Mouse (Mus musculus) midbrain, embryonic 13.5 days (tissue): ENCODE measurements around the gene Gm21970. TPM values are rescaled to one million over a fixed set of nuclear protein-coding genes. Genes with fewer than 3 reads are reported as not detected.
A peak's percentile ranks its signal among the peaks of the same experiment; 100 is the strongest.

ENCODE experiments used
- ATAC-seq: fragments of 200-750 bp; cut with Nextera tagmentation; 2 replicates; pipeline ENCODE4 v1.8.0; 2017; ENCODE audit warnings: mild to moderate bottlenecking, moderate TSS enrichment, moderate library complexity
- H3K27ac ChIP-seq: fragments of 300-500 bp; sonication (generic); 2 replicates; pipeline ENCODE4 v1.5.1; 2015; ENCODE audit warnings: inconsistent platforms, mild to moderate bottlenecking, moderate library complexity
- H3K27me3 ChIP-seq: fragments of 300-500 bp; sonication (generic); 2 replicates; pipeline ENCODE4 v1.6.1; 2015; ENCODE audit warnings: mild to moderate bottlenecking, inconsistent platforms
- H3K36me3 ChIP-seq: fragments of 300-500 bp; sonication (generic); 2 replicates; pipeline ENCODE4 v1.6.1; 2015; ENCODE audit warnings: mild to moderate bottlenecking, inconsistent platforms
- H3K4me1 ChIP-seq: fragments of 300-500 bp; sonication (generic); replicated peaks from 2 replicates; pipeline ENCODE4 v1.6.1; 2015; ENCODE audit warnings: inconsistent platforms
- H3K4me2 ChIP-seq: fragments of 300-500 bp; sonication (generic); replicated peaks from 2 replicates; pipeline ENCODE4 v1.6.1; 2015; ENCODE audit warnings: moderate library complexity, mild to moderate bottlenecking, inconsistent platforms
- H3K4me3 ChIP-seq: fragments of 300-500 bp; sonication (generic); replicated peaks from 2 replicates; pipeline ENCODE4 v1.5.1; 2015; ENCODE audit warnings: mild to moderate bottlenecking, inconsistent platforms
- H3K9ac ChIP-seq: fragments of 300-500 bp; sonication (generic); replicated peaks from 2 replicates; pipeline ENCODE4 v1.6.1; 2015; ENCODE audit warnings: mild to moderate bottlenecking, inconsistent platforms
- H3K9me3 ChIP-seq: fragments of 300-500 bp; sonication (generic); 2 replicates; pipeline ENCODE4 v1.6.1; 2016; ENCODE audit warnings: mild to moderate bottlenecking, inconsistent platforms
- WGBS: fragments of 180-500 bp; shearing (Covaris S2); methylation state at CpG from one replicate; pipeline ENCODE4 v1.1.7; 2015; 5-methylcytosine and 5-hydroxymethylcytosine counted together
- polyA plus RNA-seq: library from polyadenylated mRNA; unstranded; fragments of >200 nt; fragmentation: Nextera tagmentation; extraction: Ambion mirVana; gene quantifications from 2 replicates; pipeline ENCODE4 v1.2.1, GENCODE M21; 2015

Gm21970 gene
- polyA plus RNA-seq, 1 experiment from 2014 or later: not detected

DNA sequence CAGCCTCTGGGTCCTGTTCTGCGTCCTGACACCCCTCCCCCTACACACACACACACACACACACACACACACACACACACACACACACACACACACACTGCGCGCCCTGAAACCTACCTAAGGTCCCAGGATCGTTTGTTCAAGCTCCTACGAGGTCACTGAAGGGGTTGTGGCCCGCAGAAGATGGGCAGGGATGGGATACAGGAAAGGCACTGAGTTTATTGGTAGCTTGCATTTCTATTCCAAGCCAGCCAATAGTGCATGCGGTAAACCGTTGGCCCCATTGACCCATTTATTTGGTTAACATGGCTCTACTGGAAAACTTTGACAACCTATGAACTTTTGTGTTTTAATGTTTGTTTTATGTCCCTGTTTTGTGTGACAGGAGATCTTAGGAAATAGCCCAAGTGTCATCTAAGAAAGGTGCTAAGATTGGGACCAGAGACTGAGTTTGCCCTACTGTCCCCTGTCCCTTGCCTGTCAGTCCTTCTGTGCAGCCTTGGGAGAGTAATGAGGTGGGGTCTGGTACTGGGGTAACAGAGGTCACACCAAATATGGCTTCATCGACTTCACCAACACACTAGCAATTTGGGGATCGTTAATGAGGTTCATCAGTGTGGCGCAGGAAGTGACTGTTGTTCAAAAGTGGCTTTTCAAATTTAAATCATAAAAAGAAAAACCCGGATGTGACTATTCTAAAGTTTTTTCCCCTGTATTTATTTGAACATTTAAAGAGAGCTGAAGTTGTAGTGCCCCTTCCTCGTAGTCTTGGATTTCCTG is 17.9 kb upstream of the Gm21970 start:
- H3K27me3 ChIP-seq: no peaks in the 10 kb centered on the region
- no peak for ATAC-seq
- H3K36me3 ChIP-seq: no peaks in the 10 kb centered on the region
- H3K4me1 ChIP-seq: peaks cover 13% of the 10 kb centered on the region
- 40% methylated on average over 13 of the region's 13 CpGs for WGBS
- H3K9me3 ChIP-seq: no peaks in the 10 kb centered on the region
- peak overlapping the region; percentile 68 for H3K4me2 ChIP-seq
- peak overlapping the region; percentile 93 for H3K27ac ChIP-seq
- peak overlapping the region; percentile 61 for H3K4me3 ChIP-seq
- H3K9ac ChIP-seq: peak overlapping the region; percentile 82

DNA sequence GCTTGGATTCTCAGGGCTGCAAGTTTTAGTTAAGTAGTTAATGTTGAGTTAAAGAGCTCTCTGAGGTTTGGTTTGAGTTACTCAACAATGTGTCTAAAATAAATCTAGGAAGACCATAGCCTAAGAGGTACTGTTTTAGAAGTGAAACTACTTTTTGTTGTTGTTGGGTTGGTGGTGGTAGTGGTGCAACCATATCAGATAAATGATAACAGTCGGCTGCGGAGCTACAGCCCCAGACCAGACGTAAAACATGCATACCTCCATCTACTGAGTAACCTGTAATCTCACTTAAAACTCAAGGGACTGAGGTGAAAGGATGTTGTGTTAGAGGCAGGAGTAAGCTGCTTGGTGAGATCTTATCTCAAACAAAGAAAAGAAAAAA is 17.3 kb upstream of the Gm21970 start:
- H3K9ac ChIP-seq: no peak overlapping the region
- no peaks in the 10 kb centered on the region for H3K9me3 ChIP-seq
- H3K4me1 ChIP-seq: peaks cover 17% of the 10 kb centered on the region
- 94% methylated on average over 3 of the region's 3 CpGs for WGBS
- no peak for ATAC-seq
- H3K4me3 ChIP-seq: 0 out of 2 replicates have a peak overlapping the region, but pooled peaks have one; percentile 61
- peak overlapping the region; percentile 68 for H3K4me2 ChIP-seq
- no peak overlapping the region for H3K27ac ChIP-seq
- no peaks in the 10 kb centered on the region for H3K36me3 ChIP-seq
- no peaks in the 10 kb centered on the region for H3K27me3 ChIP-seq

GRCm38 (mm10) chr16:91376701-91377100 is 14.8 kb upstream of the Gm21970 start:
- whole genome bisulfite sequencing: 91% methylated on average over 10 of the region's 10 CpGs
- H3K36me3 ChIP-seq: no peaks in the 10 kb centered on the region
- H3K27me3 ChIP-seq: no peaks in the 10 kb centered on the region
- no peak overlapping the region for H3K27ac ChIP-seq
- H3K4me3 ChIP-seq: no peak overlapping the region
- no peak for ATAC-seq
- no peaks in the 10 kb centered on the region for H3K9me3 ChIP-seq
- peaks cover 19% of the 10 kb centered on the region for H3K4me1 ChIP-seq
- no peak overlapping the region for H3K4me2 ChIP-seq
- H3K9ac ChIP-seq: no peak overlapping the region

- 65% methylated on average over 17 of the region's 17 CpGs for whole genome bisulfite sequencing
These were observed 13.0 kb upstream of the Gm21970 start for GRCm38 (mm10) chr16:91378431-91378986.

DNA sequence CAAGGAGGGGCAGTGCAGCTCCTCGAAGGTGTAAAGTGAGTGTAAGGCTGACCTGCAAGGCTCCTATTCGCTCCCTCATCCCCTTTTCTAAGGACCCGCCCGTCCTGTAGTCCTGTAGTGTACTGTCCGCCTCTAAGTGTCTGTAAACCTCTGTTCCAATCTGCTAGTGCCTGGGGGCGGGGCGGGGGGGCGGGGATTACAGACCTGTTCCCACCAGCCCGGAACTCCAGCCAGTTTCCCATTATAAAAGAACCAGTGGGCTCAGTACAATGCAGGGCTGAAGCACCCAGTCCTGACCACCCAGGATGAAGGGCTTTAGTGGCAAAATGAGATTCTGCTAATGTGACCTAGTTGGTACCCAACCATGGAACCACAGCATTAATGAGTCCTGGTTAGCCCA is 12.5 kb upstream of the Gm21970 start:
- Histone ChIP-seq H3K9ac (no peak overlapping the region), H3K27me3 (no peaks in the 10 kb centered on the region), H3K4me3 (no peak overlapping the region), H3K36me3 (0 out of 2 replicates have a peak, but pooled peaks cover 3% of the 10 kb centered on the region), H3K9me3 (no peaks in the 10 kb centered on the region), H3K4me1 (peaks cover 8% of the 10 kb centered on the region), H3K4me2 (no peak overlapping the region), H3K27ac (peak overlapping the region; percentile 42; the same call in 1 of the 2 replicates)
- peak; percentile 55 for ATAC-seq
- 25% methylated on average over 9 of the region's 9 CpGs for WGBS

More at GRCm38 (mm10) chr16:91378431-91378986, 13.0 kb upstream of the Gm21970 start:
- Histone ChIP-seq H3K36me3 (no peaks in the 10 kb centered on the region), H3K27me3 (no peaks in the 10 kb centered on the region), H3K4me2 (no peak overlapping the region), H3K4me3 (no peak overlapping the region), H3K27ac (peak overlapping the region; percentile 42; the same call in 1 of the 2 replicates), H3K9ac (no peak overlapping the region), H3K4me1 (peaks cover 13% of the 10 kb centered on the region), H3K9me3 (no peaks in the 10 kb centered on the region)
- ATAC-seq: no peak

GRCm38 (mm10) chr16:91379412-91379811 is 12.1 kb upstream of the Gm21970 start:
- WGBS: 54% methylated on average over 3 of the region's 3 CpGs
- Histone ChIP-seq H3K9me3 (no peaks in the 10 kb centered on the region), H3K27ac (0 out of 2 replicates have a peak overlapping the region, but pooled peaks have one; percentile 42), H3K36me3 (0 out of 2 replicates have a peak, but pooled peaks cover 3% of the 10 kb centered on the region), H3K27me3 (no peaks in the 10 kb centered on the region), H3K4me2 (no peak overlapping the region), H3K9ac (no peak overlapping the region), H3K4me3 (no peak overlapping the region), H3K4me1 (peaks cover 6% of the 10 kb centered on the region)
- peak; percentile 43; the same call in 1 of the 2 replicates for ATAC-seq

GRCm38 (mm10) chr16:91380151-91380550 is 11.4 kb upstream of the Gm21970 start:
- H3K4me1 ChIP-seq: peaks cover 6% of the 10 kb centered on the region
- no peaks in the 10 kb centered on the region for H3K9me3 ChIP-seq
- no peak overlapping the region for H3K27ac ChIP-seq
- H3K9ac ChIP-seq: no peak overlapping the region
- H3K36me3 ChIP-seq: 0 out of 2 replicates have a peak, but pooled peaks cover 3% of the 10 kb centered on the region
- no peak overlapping the region for H3K4me3 ChIP-seq
- WGBS: 88% methylated on average over 5 of the region's 5 CpGs
- no peaks in the 10 kb centered on the region for H3K27me3 ChIP-seq
- no peak for ATAC-seq
- no peak overlapping the region for H3K4me2 ChIP-seq

DNA sequence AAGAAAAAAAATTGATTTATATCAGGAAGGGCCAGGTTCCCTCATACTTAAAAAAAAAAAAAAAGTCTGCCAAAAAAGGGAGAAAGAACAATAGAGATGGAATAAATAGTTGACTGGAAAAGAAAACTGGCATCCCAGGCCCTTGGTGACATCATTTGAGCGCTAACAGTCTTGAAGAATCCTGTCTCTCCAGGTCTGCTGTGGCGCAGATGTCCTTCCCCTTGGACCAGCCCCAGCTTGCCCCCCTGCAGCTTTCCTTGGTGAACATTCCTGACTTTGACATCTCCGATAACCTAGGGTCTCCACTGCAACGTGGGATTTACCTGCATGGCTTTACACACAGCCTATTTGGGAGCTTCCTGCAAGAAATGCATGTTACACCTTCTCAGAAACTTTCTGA is 9.9 kb upstream of the Gm21970 start:
- 88% methylated on average over 4 of the region's 4 CpGs for WGBS
- no peak overlapping the region for H3K4me2 ChIP-seq
- no peaks in the 10 kb centered on the region for H3K27me3 ChIP-seq
- no peak for ATAC-seq
- H3K36me3 ChIP-seq: 0 out of 2 replicates have a peak, but pooled peaks cover 3% of the 10 kb centered on the region
- H3K27ac ChIP-seq: no peak overlapping the region
- H3K9ac ChIP-seq: no peak overlapping the region
- H3K4me3 ChIP-seq: no peak overlapping the region
- H3K9me3 ChIP-seq: no peaks in the 10 kb centered on the region
- peaks cover 6% of the 10 kb centered on the region for H3K4me1 ChIP-seq

- H3K4me2 ChIP-seq: no peak overlapping the region
- 90% methylated on average over 9 of the region's 9 CpGs for WGBS
- no peak overlapping the region for H3K27ac ChIP-seq
- no peak overlapping the region for H3K9ac ChIP-seq
- H3K4me1 ChIP-seq: peaks cover 6% of the 10 kb centered on the region
- H3K9me3 ChIP-seq: no peaks in the 10 kb centered on the region
- peaks cover 7% of the 10 kb centered on the region; the same call in 1 of the 2 replicates for H3K36me3 ChIP-seq
- ATAC-seq: no peak
- no peaks in the 10 kb centered on the region for H3K27me3 ChIP-seq
- H3K4me3 ChIP-seq: no peak overlapping the region
These were observed 9.2 kb upstream of the Gm21970 start for GRCm38 (mm10) chr16:91382261-91382790.

DNA sequence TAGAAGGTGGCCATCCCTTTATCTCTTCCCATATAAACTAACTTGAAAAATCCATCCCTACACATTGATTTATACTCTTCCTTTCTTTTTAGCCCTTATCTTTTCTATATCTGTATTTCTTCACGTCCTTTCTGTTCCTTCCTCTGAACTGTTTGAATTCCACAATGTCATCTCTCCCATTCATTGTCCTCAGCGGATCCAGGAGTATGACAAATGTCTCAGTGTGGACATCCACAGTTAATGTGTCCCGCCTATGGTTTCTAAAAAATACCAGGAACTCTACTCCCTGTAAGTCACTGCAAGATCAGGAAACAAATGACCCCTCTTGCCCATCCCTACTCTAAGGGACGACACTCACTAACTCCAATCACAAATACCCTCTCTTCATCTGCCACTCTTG is 7.3 kb upstream of the Gm21970 start:
- no peak overlapping the region for H3K4me2 ChIP-seq
- H3K9me3 ChIP-seq: no peaks in the 10 kb centered on the region
- 94% methylated on average over 4 of the region's 4 CpGs for WGBS
- no peak for ATAC-seq
- H3K4me3 ChIP-seq: no peak overlapping the region
- H3K36me3 ChIP-seq: peaks cover 23% of the 10 kb centered on the region
- 0 out of 2 replicates have a peak, but pooled peaks cover 2% of the 10 kb centered on the region for H3K4me1 ChIP-seq
- H3K27ac ChIP-seq: no peak overlapping the region
- H3K9ac ChIP-seq: no peak overlapping the region
- no peaks in the 10 kb centered on the region for H3K27me3 ChIP-seq

DNA sequence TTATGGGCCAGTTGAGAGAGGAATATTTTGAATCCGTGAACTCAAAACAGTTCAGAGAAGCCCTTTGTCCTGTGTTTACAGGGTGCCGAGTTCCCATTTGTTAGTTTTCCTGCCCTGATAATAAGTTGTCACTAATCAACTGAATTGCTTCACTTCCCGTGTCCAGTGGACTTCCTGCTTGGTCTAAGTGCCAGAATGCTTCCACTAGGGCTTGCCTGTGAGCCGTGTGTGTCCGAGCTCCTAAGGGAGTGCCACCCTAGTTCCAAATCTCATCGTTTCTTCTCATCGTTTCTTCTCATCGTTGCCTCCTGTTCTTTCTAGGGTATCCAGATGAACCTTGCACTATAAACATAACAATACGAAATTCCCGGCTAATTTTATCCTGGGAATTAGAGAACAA is 5.9 kb upstream of the Gm21970 start:
- Histone ChIP-seq H3K36me3 (peaks cover 27% of the 10 kb centered on the region), H3K9ac (no peak overlapping the region), H3K27me3 (no peaks in the 10 kb centered on the region), H3K4me3 (no peak overlapping the region), H3K9me3 (no peaks in the 10 kb centered on the region), H3K27ac (no peak overlapping the region), H3K4me1 (no peaks in the 10 kb centered on the region), H3K4me2 (no peak overlapping the region)
- 60% methylated on average over 10 of the region's 10 CpGs for WGBS
- ATAC-seq: no peak

DNA sequence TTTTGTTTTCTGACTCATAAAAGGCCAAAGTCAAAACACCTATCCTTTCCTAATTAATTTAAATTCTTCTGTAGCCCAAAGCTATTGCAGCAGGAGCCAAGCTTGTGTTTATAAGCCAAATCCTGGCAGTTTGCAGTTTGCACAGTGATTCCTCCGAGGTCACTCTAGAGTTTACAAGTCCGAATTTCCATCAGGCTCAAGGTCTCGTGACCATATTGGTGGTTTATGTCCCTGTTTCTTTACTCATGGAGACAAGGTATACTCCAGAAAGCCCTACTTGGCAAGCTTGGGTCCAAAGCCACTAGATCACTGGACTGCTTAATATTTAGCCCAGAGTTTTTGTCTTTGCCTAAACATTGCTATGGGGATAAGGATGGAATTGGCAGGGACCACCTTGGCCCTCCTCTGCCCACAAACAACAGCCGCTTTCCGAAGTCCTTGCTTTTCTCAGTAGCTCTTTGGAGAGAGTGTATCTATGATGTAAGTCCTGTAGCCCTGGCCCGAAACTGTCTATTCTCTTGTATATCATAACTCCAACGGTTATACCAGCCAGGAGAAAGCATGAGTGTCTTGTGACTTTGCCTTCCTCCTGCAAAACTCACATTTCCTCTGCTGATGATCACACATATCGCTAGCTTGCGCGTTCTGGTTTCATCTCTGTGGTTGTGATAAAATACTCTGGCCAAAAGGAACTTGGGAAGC is 5.0 kb upstream of the Gm21970 start:
- WGBS: 92% methylated on average over 10 of the region's 10 CpGs
- Histone ChIP-seq H3K9me3 (no peaks in the 10 kb centered on the region), H3K27ac (no peak overlapping the region), H3K4me2 (no peak overlapping the region), H3K36me3 (peaks cover 27% of the 10 kb centered on the region), H3K4me3 (no peak overlapping the region), H3K4me1 (no peaks in the 10 kb centered on the region), H3K27me3 (no peaks in the 10 kb centered on the region), H3K9ac (no peak overlapping the region)
- ATAC-seq: no peak
